Mouse (Mus musculus): ENCODE results near the gene Cul3. TPM values are rescaled to one million over a fixed set of nuclear protein-coding genes. Genes with fewer than 3 reads are reported as not detected.
"Not testable (repeated sequence)": the region's sequence is repeated elsewhere in the genome, so short reads cannot be mapped to it uniquely, and the experiment has no call there.

The Cul3 gene
- 14.9 and 18.9 TPM in 2 replicates for polyA plus RNA-seq (2012; rRNA removed)

- peak; percentile 41 for DNase-seq (ENCODE audit: low read depth)
Measured at GRCm38 (mm10) chr1:80340436-80341376, at the start of gene Cul3. Gene Cul3, minus strand, starts transcription at chr1:80340480.

GRCm38 (mm10) chr1:80389518-80389917 is 49.2 kb upstream of the Cul3 start:
- DNase-seq (ENCODE audit: low read depth) = no peak

GRCm38 (mm10) chr1:80383613-80384589 is 43.6 kb upstream of the Cul3 start:
- DNase-seq (ENCODE audit: low read depth) = no peak

- DNase-seq (ENCODE audit: low read depth) = no peak
Measured at GRCm38 (mm10) chr1:80382928-80383327, 42.6 kb upstream of the Cul3 start.

GRCm38 (mm10) chr1:80381302-80381701 is 41.0 kb upstream of the Cul3 start:
- DNase-seq (ENCODE audit: low read depth) = no peak

GRCm38 (mm10) chr1:80372010-80372409 is 31.7 kb upstream of the Cul3 start:
- DNase-seq (ENCODE audit: low read depth) = no peak

- DNase-seq (ENCODE audit: low read depth) = no peak
Measured at GRCm38 (mm10) chr1:80371189-80371889, 31.1 kb upstream of the Cul3 start.

GRCm38 (mm10) chr1:80363486-80363885 is 23.2 kb upstream of the Cul3 start:
- no peak for DNase-seq (ENCODE audit: low read depth)

GRCm38 (mm10) chr1:80362946-80363345 is 22.7 kb upstream of the Cul3 start:
- DNase-seq (ENCODE audit: low read depth) = no peak

GRCm38 (mm10) chr1:80362400-80362799 is 22.1 kb upstream of the Cul3 start:
- DNase-seq (ENCODE audit: low read depth) = no peak

GRCm38 (mm10) chr1:80361771-80362170 is 21.5 kb upstream of the Cul3 start:
- DNase-seq (ENCODE audit: low read depth) = not testable (repeated sequence)

GRCm38 (mm10) chr1:80360038-80360608 is 19.8 kb upstream of the Cul3 start:
- DNase-seq (ENCODE audit: low read depth) = no peak

GRCm38 (mm10) chr1:80340061-80340435 is 232 bp downstream of the Cul3 start:
- no peak for DNase-seq (ENCODE audit: low read depth)

- DNase-seq (ENCODE audit: low read depth) = peak; percentile 46
Measured at GRCm38 (mm10) chr1:80339425-80340021, 757 bp downstream of the Cul3 start.

- DNase-seq (ENCODE audit: low read depth) = no peak
Measured at GRCm38 (mm10) chr1:80338398-80338797, 1.9 kb downstream of the Cul3 start.

GRCm38 (mm10) chr1:80335726-80336368 is 4.4 kb downstream of the Cul3 start:
- DNase-seq (ENCODE audit: low read depth) = no peak

- no peak for DNase-seq (ENCODE audit: low read depth)
Measured at GRCm38 (mm10) chr1:80335118-80335517, 5.2 kb downstream of the Cul3 start.

- no peak for DNase-seq (ENCODE audit: low read depth)
Measured at GRCm38 (mm10) chr1:80330970-80331369, 9.3 kb downstream of the Cul3 start.

- DNase-seq (ENCODE audit: low read depth) = no peak
Measured at GRCm38 (mm10) chr1:80325761-80326160, 14.5 kb downstream of the Cul3 start.

- no peak for DNase-seq (ENCODE audit: low read depth)
Measured at GRCm38 (mm10) chr1:80324370-80324769, 15.9 kb downstream of the Cul3 start.
